Mouse (Mus musculus) right cerebral cortex, postnatal 25 days (tissue): ENCODE data around the gene Card11.

Source experiments
- DNase-seq: peaks from one replicate; pipeline ENCODE4 v3.0.0; 2022

Gene Card11

GRCm38 (mm10) chr5:140985311-140986050 is 14.9 kb downstream of the Card11 start:
- no peak for DNase-seq

GRCm38 (mm10) chr5:140981370-140981805 is 19.0 kb downstream of the Card11 start:
- no peak for DNase-seq

GRCm38 (mm10) chr5:140980783-140981182 is 19.6 kb downstream of the Card11 start:
- no peak for DNase-seq

GRCm38 (mm10) chr5:140980051-140980450 is 20.3 kb downstream of the Card11 start:
- no peak for DNase-seq

- DNase-seq: peak; percentile 33
These were observed 37.4 kb downstream of the Card11 start for GRCm38 (mm10) chr5:140962945-140963344.

GRCm38 (mm10) chr5:140960732-140961131 is 39.6 kb downstream of the Card11 start:
- no peak for DNase-seq

- DNase-seq: peak; percentile 74
These were observed 41.2 kb downstream of the Card11 start for GRCm38 (mm10) chr5:140959160-140959559.

- DNase-seq: no peak
These were observed 43.3 kb downstream of the Card11 start for GRCm38 (mm10) chr5:140957106-140957505.

- DNase-seq: no peak
These were observed 44.7 kb downstream of the Card11 start for GRCm38 (mm10) chr5:140955666-140956065.

- no peak for DNase-seq
These were observed 48.6 kb downstream of the Card11 start for GRCm38 (mm10) chr5:140951801-140952200.

GRCm38 (mm10) chr5:140948009-140948408 is 52.4 kb downstream of the Card11 start:
- DNase-seq: peak; percentile 76

- no peak for DNase-seq
These were observed 54.3 kb downstream of the Card11 start for GRCm38 (mm10) chr5:140946034-140946433.

- DNase-seq: no peak
These were observed 55.8 kb downstream of the Card11 start for GRCm38 (mm10) chr5:140944382-140945125.

- peak; percentile 55 for DNase-seq
These were observed 59.4 kb downstream of the Card11 start for GRCm38 (mm10) chr5:140940923-140941491.

GRCm38 (mm10) chr5:140940257-140940922 is 60.0 kb downstream of the Card11 start:
- DNase-seq: no peak

GRCm38 (mm10) chr5:140936816-140937215 is 63.6 kb downstream of the Card11 start:
- no peak for DNase-seq

- no peak for DNase-seq
These were observed 64.5 kb downstream of the Card11 start for GRCm38 (mm10) chr5:140935848-140936247.

- no peak for DNase-seq
These were observed 65.6 kb downstream of the Card11 start for GRCm38 (mm10) chr5:140934639-140935315.

GRCm38 (mm10) chr5:140931523-140932229 is 68.7 kb downstream of the Card11 start:
- DNase-seq: no peak

GRCm38 (mm10) chr5:140918519-140918918 is 81.9 kb downstream of the Card11 start:
- no peak for DNase-seq

GRCm38 (mm10) chr5:140917807-140918206 is 82.6 kb downstream of the Card11 start:
- no peak for DNase-seq

GRCm38 (mm10) chr5:140910841-140911240 is 89.5 kb downstream of the Card11 start:
- DNase-seq: no peak
